Mouse (Mus musculus) limb, embryonic 15.5 days (tissue): ENCODE data around the gene Cpeb4. TPM values are rescaled to one million over a fixed set of nuclear protein-coding genes. Genes with fewer than 3 reads are reported as not detected.

Experiments used
- ATAC-seq: fragments of 200-750 bp; cut with Nextera tagmentation; 2 replicates; pipeline ENCODE4 v1.8.0; 2017; ENCODE audit warnings: low read depth, moderate TSS enrichment; ENCODE audit not compliant: insufficient number of reproducible peaks, low FRiP score, low TSS enrichment
- H3K27ac ChIP-seq: fragments of 300-500 bp; sonication (generic); 2 replicates; pipeline ENCODE4 v1.5.1; 2015; ENCODE audit warnings: moderate library complexity, mild to moderate bottlenecking, inconsistent platforms
- H3K27me3 ChIP-seq: fragments of 300-500 bp; sonication (generic); 2 replicates; pipeline ENCODE4 v1.6.1; 2015; ENCODE audit warnings: inconsistent platforms
- H3K36me3 ChIP-seq: fragments of 300-500 bp; sonication (generic); 2 replicates; pipeline ENCODE4 v1.6.1; 2015; ENCODE audit warnings: inconsistent platforms
- H3K4me1 ChIP-seq: fragments of 300-500 bp; sonication (generic); 2 replicates; pipeline ENCODE4 v1.6.1; 2015; ENCODE audit warnings: inconsistent platforms
- H3K4me2 ChIP-seq: fragments of 300-500 bp; sonication (generic); 2 replicates; pipeline ENCODE4 v1.6.1; 2015; ENCODE audit warnings: mild to moderate bottlenecking, inconsistent platforms
- H3K4me3 ChIP-seq: fragments of 300-500 bp; sonication (generic); 2 replicates; pipeline ENCODE4 v1.5.1; 2015; ENCODE audit warnings: mild to moderate bottlenecking, inconsistent platforms
- H3K9ac ChIP-seq: fragments of 300-500 bp; sonication (generic); 2 replicates; pipeline ENCODE4 v1.6.1; 2015; ENCODE audit warnings: inconsistent platforms
- H3K9me3 ChIP-seq: fragments of 300-500 bp; sonication (generic); 2 replicates; pipeline ENCODE4 v1.6.1; 2016; ENCODE audit warnings: inconsistent platforms
- whole genome bisulfite sequencing: fragments of 180-500 bp; shearing (Covaris S2); methylation state at CpG from one replicate; pipeline ENCODE4 v1.1.7; 2015; 5-methylcytosine and 5-hydroxymethylcytosine counted together
- polyA plus RNA-seq: library from polyadenylated mRNA; unstranded; fragments of >200 nt; fragmentation: Nextera tagmentation; extraction: Ambion mirVana; gene quantifications from 2 replicates; pipeline ENCODE4 v1.2.1, GENCODE M21; 2015

Gene Cpeb4
- polyA plus RNA-seq, 1 experiment from 2014 or later: 3.2 TPM

- Histone ChIP-seq H3K9me3 (no peaks in the 10 kb centered on the region), H3K4me2 (no peak overlapping the region), H3K4me3 (no peak overlapping the region), H3K9ac (no peak overlapping the region), H3K27me3 (no peaks in the 10 kb centered on the region), H3K4me1 (no peaks in the 10 kb centered on the region; the same call in 1 of the 2 replicates), H3K36me3 (no peaks in the 10 kb centered on the region), H3K27ac (no peak overlapping the region)
- 77% methylated on average over 4 of the region's 4 CpGs for WGBS
- no peak for ATAC-seq
These were observed 23.3 kb upstream of the Cpeb4 start for GRCm38 (mm10) chr11:31848725-31849124.

- H3K27me3 ChIP-seq: no peaks in the 10 kb centered on the region
- no peak overlapping the region for H3K4me2 ChIP-seq
- H3K9me3 ChIP-seq: no peaks in the 10 kb centered on the region
- ATAC-seq: no peak
- 75% methylated on average over 3 of the region's 3 CpGs for WGBS
- no peak overlapping the region for H3K4me3 ChIP-seq
- H3K4me1 ChIP-seq: no peaks in the 10 kb centered on the region; the same call in 1 of the 2 replicates
- H3K36me3 ChIP-seq: no peaks in the 10 kb centered on the region
- no peak overlapping the region for H3K27ac ChIP-seq
- H3K9ac ChIP-seq: no peak overlapping the region
These were observed 21.7 kb upstream of the Cpeb4 start for GRCm38 (mm10) chr11:31850156-31850775.

DNA sequence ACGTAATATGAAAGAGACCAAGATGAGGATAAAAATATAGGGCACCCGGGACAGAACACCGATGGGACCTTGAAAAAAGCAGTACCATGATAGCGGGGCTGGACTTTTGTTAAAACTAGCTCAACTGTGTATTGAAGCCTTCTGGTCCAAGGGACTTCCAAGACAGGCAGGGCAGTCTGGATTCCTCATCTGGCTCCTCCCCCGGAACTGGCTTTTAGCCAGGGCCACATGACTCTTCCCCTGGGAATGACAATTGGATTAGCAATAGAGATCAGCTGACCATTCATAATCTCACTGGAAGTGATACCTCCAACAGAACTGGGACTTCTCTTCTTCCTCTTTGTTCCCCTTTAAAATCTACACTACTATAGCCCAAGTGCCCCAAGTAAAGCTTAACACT lies 21.0 kb upstream of the Cpeb4 start:
- no peak overlapping the region for H3K4me3 ChIP-seq
- WGBS: 79% methylated on average over 5 of the region's 5 CpGs
- H3K9me3 ChIP-seq: no peaks in the 10 kb centered on the region
- no peaks in the 10 kb centered on the region for H3K36me3 ChIP-seq
- H3K27me3 ChIP-seq: no peaks in the 10 kb centered on the region
- no peak for ATAC-seq
- no peak overlapping the region for H3K4me2 ChIP-seq
- no peak overlapping the region for H3K9ac ChIP-seq
- no peak overlapping the region for H3K27ac ChIP-seq
- no peaks in the 10 kb centered on the region; the same call in 1 of the 2 replicates for H3K4me1 ChIP-seq

DNA sequence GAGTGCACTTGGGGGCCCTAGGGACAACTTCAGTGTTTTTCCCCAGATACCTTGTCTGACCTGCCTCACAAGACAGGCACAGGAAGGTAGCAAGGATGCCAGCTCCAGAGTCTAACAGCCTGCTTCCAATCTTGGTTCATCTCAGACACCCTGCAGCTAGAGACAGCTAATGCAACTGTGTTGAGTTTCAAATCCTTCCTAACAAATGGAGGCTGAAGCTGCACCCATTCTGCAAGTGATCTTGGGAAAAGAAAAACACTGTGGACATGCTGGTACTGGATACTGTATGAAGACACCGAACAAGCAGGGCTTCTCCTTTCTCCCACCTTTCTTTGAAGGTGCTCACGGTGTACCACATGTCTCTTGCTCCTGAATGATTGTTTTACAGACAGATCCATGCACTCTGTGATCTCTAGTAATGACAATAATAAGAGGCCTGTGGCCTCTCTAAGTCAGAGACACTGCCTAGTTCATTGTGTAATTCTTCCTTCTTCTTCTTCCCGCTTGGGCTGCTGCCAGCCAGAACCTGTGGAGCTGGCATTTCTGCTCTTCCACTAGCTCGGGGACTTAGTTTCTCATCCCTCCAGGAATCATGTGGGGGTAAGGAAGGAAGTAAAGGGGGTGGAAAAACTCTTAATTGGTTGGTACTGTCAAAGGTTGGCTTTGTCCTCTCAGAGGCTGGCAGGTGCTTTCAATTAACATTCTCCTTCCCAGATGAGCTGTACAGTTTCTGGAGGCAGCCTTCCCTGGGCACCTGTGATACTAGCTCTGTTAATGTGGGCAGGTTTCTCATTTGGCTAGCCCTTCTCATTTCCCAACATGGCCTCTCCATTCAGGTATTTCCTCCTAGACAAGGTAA lies 20.1 kb upstream of the Cpeb4 start:
- Histone ChIP-seq H3K4me1 (no peaks in the 10 kb centered on the region; the same call in 1 of the 2 replicates), H3K27ac (no peak overlapping the region), H3K4me3 (no peak overlapping the region), H3K4me2 (no peak overlapping the region), H3K27me3 (no peaks in the 10 kb centered on the region), H3K9me3 (no peaks in the 10 kb centered on the region), H3K9ac (no peak overlapping the region), H3K36me3 (no peaks in the 10 kb centered on the region)
- ATAC-seq: no peak
- 46% methylated on average over 4 of the region's 4 CpGs for WGBS

- no peak overlapping the region for H3K9ac ChIP-seq
- no peak overlapping the region for H3K27ac ChIP-seq
- no peaks in the 10 kb centered on the region; the same call in 1 of the 2 replicates for H3K4me1 ChIP-seq
- no peak overlapping the region for H3K4me2 ChIP-seq
- no peaks in the 10 kb centered on the region for H3K9me3 ChIP-seq
- no peaks in the 10 kb centered on the region for H3K36me3 ChIP-seq
- ATAC-seq: no peak
- H3K4me3 ChIP-seq: no peak overlapping the region
- 58% methylated on average over 5 of the region's 5 CpGs for WGBS
- no peaks in the 10 kb centered on the region for H3K27me3 ChIP-seq
These were observed 17.1 kb upstream of the Cpeb4 start for GRCm38 (mm10) chr11:31854955-31855354.

GRCm38 (mm10) chr11:31857479-31857878 lies 14.5 kb upstream of the Cpeb4 start:
- no peaks in the 10 kb centered on the region for H3K9me3 ChIP-seq
- H3K4me2 ChIP-seq: no peak overlapping the region
- no peaks in the 10 kb centered on the region; the same call in 1 of the 2 replicates for H3K4me1 ChIP-seq
- H3K4me3 ChIP-seq: no peak overlapping the region
- no peak overlapping the region for H3K27ac ChIP-seq
- no peak overlapping the region for H3K9ac ChIP-seq
- no peaks in the 10 kb centered on the region for H3K27me3 ChIP-seq
- no peaks in the 10 kb centered on the region for H3K36me3 ChIP-seq
- no peak for ATAC-seq
- WGBS: 89% methylated on average over 4 of the region's 4 CpGs

- no peak overlapping the region for H3K4me3 ChIP-seq
- no peaks in the 10 kb centered on the region for H3K4me1 ChIP-seq
- H3K27me3 ChIP-seq: no peaks in the 10 kb centered on the region
- no peak overlapping the region for H3K27ac ChIP-seq
- 74% methylated on average over 6 of the region's 6 CpGs for WGBS
- no peak for ATAC-seq
- H3K4me2 ChIP-seq: no peak overlapping the region
- H3K9ac ChIP-seq: no peak overlapping the region
- no peaks in the 10 kb centered on the region for H3K36me3 ChIP-seq
- no peaks in the 10 kb centered on the region for H3K9me3 ChIP-seq
These were observed 10.7 kb upstream of the Cpeb4 start for GRCm38 (mm10) chr11:31861149-31861890.

GRCm38 (mm10) chr11:31867976-31868375 lies 4.0 kb upstream of the Cpeb4 start:
- Histone ChIP-seq H3K4me3 (no peak overlapping the region), H3K9me3 (no peaks in the 10 kb centered on the region), H3K27ac (no peak overlapping the region), H3K36me3 (no peaks in the 10 kb centered on the region), H3K4me1 (peaks cover 16% of the 10 kb centered on the region), H3K9ac (no peak overlapping the region), H3K27me3 (no peaks in the 10 kb centered on the region; the same call in 1 of the 2 replicates), H3K4me2 (no peak overlapping the region)
- 75% methylated on average over 4 of the region's 4 CpGs for WGBS
- ATAC-seq: no peak

- H3K4me1 ChIP-seq: peaks cover 17% of the 10 kb centered on the region
- peak; percentile 100 for ATAC-seq
- H3K9ac ChIP-seq: peak overlapping the region; percentile 73
- H3K4me3 ChIP-seq: peak overlapping the region; percentile 91
- H3K27ac ChIP-seq: peak overlapping the region; percentile 88
- no peaks in the 10 kb centered on the region for H3K36me3 ChIP-seq
- under 1% methylated on average over 49 of the region's 53 CpGs for WGBS
- H3K4me2 ChIP-seq: peak overlapping the region; percentile 86
- H3K9me3 ChIP-seq: no peaks in the 10 kb centered on the region
- H3K27me3 ChIP-seq: no peaks in the 10 kb centered on the region; the same call in 1 of the 2 replicates
These were observed 1.6 kb upstream of the Cpeb4 start for GRCm38 (mm10) chr11:31870285-31871010.

DNA sequence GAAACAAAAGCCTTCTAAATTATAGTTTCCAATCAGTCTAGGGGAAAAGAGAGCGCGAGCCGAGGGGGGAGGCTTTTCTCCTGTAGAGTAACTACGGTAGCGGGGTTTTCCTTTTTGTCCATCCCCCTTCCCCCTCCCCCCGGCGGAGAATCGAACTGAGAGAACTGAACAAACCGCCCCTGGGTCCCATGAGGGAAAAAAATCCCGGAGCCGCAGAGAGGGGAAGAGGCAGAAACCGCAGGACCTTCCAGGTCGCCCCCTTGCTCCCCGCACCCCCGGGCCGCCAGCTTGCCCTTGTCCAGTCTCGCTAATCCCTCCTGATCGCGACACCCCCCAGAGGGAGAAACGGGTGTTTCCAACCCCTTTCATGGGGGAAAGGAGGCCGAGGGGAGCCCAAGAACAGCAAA lies 873 bp upstream of the Cpeb4 start:
- Histone ChIP-seq H3K9ac (peak overlapping the region; percentile 73), H3K36me3 (no peaks in the 10 kb centered on the region), H3K4me1 (peaks cover 17% of the 10 kb centered on the region), H3K27me3 (no peaks in the 10 kb centered on the region; the same call in 1 of the 2 replicates), H3K4me2 (peak overlapping the region; percentile 86), H3K27ac (peak overlapping the region; percentile 76), H3K9me3 (no peaks in the 10 kb centered on the region), H3K4me3 (peak overlapping the region; percentile 91)
- 1% methylated on average over 21 of the region's 21 CpGs for WGBS
- ATAC-seq: no peak

DNA sequence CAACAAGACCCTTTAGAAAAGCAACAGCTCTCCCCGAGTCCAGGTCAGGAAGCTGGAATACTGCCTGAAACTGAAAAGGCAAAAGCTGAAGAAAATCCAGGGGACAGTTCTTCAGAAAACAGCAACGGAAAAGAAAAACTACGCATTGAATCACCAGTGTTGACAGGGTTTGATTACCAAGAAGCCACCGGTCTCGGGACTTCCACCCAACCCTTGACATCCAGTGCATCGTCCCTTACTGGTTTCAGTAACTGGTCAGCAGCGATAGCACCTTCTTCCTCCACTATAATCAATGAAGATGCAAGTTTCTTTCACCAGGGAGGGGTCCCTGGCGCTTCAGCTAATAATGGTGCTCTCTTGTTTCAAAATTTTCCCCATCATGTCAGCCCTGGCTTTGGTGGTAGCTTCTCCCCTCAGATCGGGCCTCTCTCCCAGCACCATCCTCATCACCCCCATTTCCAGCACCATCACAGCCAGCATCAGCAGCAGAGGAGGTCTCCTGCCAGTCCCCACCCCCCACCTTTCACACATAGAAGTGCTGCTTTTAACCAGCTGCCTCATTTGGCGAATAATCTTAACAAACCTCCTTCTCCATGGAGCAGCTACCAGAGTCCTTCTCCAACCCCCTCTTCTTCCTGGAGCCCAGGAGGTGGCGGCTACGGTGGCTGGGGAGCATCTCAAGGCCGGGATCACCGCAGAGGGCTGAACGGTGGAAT lies 693 bp downstream of the Cpeb4 start:
- H3K9ac ChIP-seq: 0 out of 2 replicates have a peak overlapping the region, but pooled peaks have one; percentile 7

More for the DNA sequence above, 693 bp downstream of the Cpeb4 start:
- peaks cover 17% of the 10 kb centered on the region for H3K4me1 ChIP-seq
- H3K27ac ChIP-seq: no peak overlapping the region
- no peaks in the 10 kb centered on the region for H3K36me3 ChIP-seq
- ATAC-seq: no peak
- peak overlapping the region; percentile 42 for H3K4me2 ChIP-seq
- peak overlapping the region; percentile 26 for H3K4me3 ChIP-seq
- WGBS: 50% methylated on average over 15 of the region's 15 CpGs
- H3K27me3 ChIP-seq: no peaks in the 10 kb centered on the region; the same call in 1 of the 2 replicates
- no peaks in the 10 kb centered on the region for H3K9me3 ChIP-seq
